Mouse (Mus musculus): ENCODE measurements around the gene Khnyn. TPM values are rescaled to one million over a fixed set of nuclear protein-coding genes. Genes with fewer than 3 reads are reported as not detected.
A peak's percentile ranks its signal among the peaks of the same experiment; 100 is the strongest.

The Khnyn gene
- polyA plus RNA-seq, 1 experiment from 2014 or later: 11.1 TPM

DNA sequence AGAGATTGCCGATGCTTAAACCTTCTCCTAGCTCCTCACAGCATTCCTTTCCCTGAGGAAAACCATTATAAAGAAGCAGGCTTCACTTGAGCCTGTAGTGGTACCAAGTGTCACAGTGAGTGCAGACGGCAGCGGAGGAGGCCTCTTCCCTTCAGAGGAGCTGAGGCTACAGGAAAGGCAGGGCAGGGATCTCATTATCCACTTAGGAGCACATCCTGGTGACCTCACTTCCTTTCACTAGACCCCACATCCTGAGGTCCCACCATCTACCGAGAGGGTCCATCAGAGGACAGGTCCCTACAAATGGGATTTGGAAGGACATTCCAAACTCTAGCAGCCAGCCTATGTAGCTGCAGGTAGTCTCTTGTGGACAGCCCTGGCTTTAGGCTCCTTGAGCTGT is 27.2 kb upstream of the Khnyn start:
- Histone ChIP-seq H3K4me1 (replicated peaks) (peaks cover 75% of the 10 kb centered on the region), H3K36me3 (0 out of 2 replicates have a peak, but pooled peaks cover 3% of the 10 kb centered on the region), H3K27ac (no peak overlapping the region; the same call in 1 of the 2 replicates), H3K4me3 (replicated peaks) (0 out of 2 replicates have a peak overlapping the region, but pooled peaks have one; percentile 2), H3K9me3 (no peaks in the 10 kb centered on the region), H3K27me3 (no peaks in the 10 kb centered on the region), H3K4me2 (replicated peaks) (peak overlapping the region; percentile 23), H3K9ac (replicated peaks) (peak overlapping the region; percentile 28; the same call in 1 of the 2 replicates)
- WGBS: 79% methylated on average over 4 of the region's 4 CpGs
- no peak for ATAC-seq

GRCm38 (mm10) chr14:55862186-55862585 is 22.6 kb upstream of the Khnyn start:
- WGBS: 72% methylated on average over 6 of the region's 6 CpGs
- peaks cover 43% of the 10 kb centered on the region for H3K4me1 ChIP-seq (replicated peaks)
- H3K4me2 ChIP-seq (replicated peaks): no peak overlapping the region
- ATAC-seq: no peak; the same call in 1 of the 2 replicates
- H3K9me3 ChIP-seq: no peaks in the 10 kb centered on the region
- no peak overlapping the region for H3K9ac ChIP-seq (replicated peaks)
- H3K27ac ChIP-seq: no peak overlapping the region; the same call in 1 of the 2 replicates
- peaks cover 42% of the 10 kb centered on the region for H3K36me3 ChIP-seq
- H3K27me3 ChIP-seq: no peaks in the 10 kb centered on the region
- H3K4me3 ChIP-seq (replicated peaks): no peak overlapping the region

- 95% methylated on average over 10 of the region's 10 CpGs for WGBS
- no peak overlapping the region for H3K4me2 ChIP-seq (replicated peaks)
- no peak for ATAC-seq
Observed at GRCm38 (mm10) chr14:55862970-55863369, 21.8 kb upstream of the Khnyn start.

GRCm38 (mm10) chr14:55863773-55864172 is 21.0 kb upstream of the Khnyn start:
- Histone ChIP-seq H3K4me2 (replicated peaks) (no peak overlapping the region), H3K27me3 (no peaks in the 10 kb centered on the region), H3K9ac (replicated peaks) (no peak overlapping the region), H3K36me3 (peaks cover 53% of the 10 kb centered on the region), H3K4me3 (replicated peaks) (no peak overlapping the region), H3K9me3 (no peaks in the 10 kb centered on the region), H3K27ac (no peak overlapping the region), H3K4me1 (replicated peaks) (peaks cover 32% of the 10 kb centered on the region)
- 30% methylated on average over 7 of the region's 7 CpGs for WGBS
- ATAC-seq: peak; percentile 31; the same call in 1 of the 2 replicates

More at GRCm38 (mm10) chr14:55862970-55863369, 21.8 kb upstream of the Khnyn start:
- Histone ChIP-seq H3K4me3 (replicated peaks) (no peak overlapping the region), H3K4me1 (replicated peaks) (peaks cover 40% of the 10 kb centered on the region), H3K9me3 (no peaks in the 10 kb centered on the region), H3K36me3 (peaks cover 45% of the 10 kb centered on the region), H3K9ac (replicated peaks) (0 out of 2 replicates have a peak overlapping the region, but pooled peaks have one; percentile 11), H3K27ac (no peak overlapping the region), H3K27me3 (no peaks in the 10 kb centered on the region)

DNA sequence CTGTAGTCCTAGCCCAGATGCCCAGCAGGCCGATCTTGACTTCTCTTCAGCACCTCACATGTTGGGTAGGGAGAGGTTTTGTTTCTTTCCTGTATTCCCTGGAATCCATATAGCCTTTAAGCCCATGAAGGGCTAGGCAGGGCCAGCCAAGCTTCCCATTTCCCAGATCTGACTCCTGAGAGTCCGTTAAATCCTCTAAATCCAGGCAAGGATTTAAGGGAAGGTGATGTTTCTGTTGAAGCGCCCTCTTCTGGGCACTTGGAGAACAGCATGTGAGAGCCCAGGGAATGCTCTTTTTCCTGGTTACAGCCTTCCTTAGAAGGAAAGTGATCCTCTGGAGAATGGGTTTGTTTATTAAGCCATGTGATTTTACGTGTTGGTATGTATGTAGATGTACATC is 17.8 kb upstream of the Khnyn start:
- Histone ChIP-seq H3K9ac (replicated peaks) (no peak overlapping the region), H3K27ac (no peak overlapping the region), H3K4me2 (replicated peaks) (no peak overlapping the region), H3K27me3 (no peaks in the 10 kb centered on the region), H3K4me3 (replicated peaks) (no peak overlapping the region), H3K9me3 (no peaks in the 10 kb centered on the region), H3K4me1 (replicated peaks) (peaks cover 17% of the 10 kb centered on the region), H3K36me3 (peaks cover 85% of the 10 kb centered on the region)
- no peak for ATAC-seq
- WGBS: 37% methylated on average over 4 of the region's 4 CpGs

- H3K4me2 ChIP-seq (replicated peaks): no peak overlapping the region
- H3K4me3 ChIP-seq (replicated peaks): no peak overlapping the region
- peaks cover 13% of the 10 kb centered on the region for H3K4me1 ChIP-seq (replicated peaks)
- peaks cover 92% of the 10 kb centered on the region for H3K36me3 ChIP-seq
- no peaks in the 10 kb centered on the region for H3K27me3 ChIP-seq
- no peak overlapping the region for H3K9ac ChIP-seq (replicated peaks)
- WGBS: 85% methylated on average over 14 of the region's 14 CpGs
- no peak for ATAC-seq
- no peak overlapping the region for H3K27ac ChIP-seq
- no peaks in the 10 kb centered on the region for H3K9me3 ChIP-seq
Observed at GRCm38 (mm10) chr14:55868230-55869026, 16.3 kb upstream of the Khnyn start.

GRCm38 (mm10) chr14:55869538-55869937 is 15.2 kb upstream of the Khnyn start:
- Histone ChIP-seq H3K4me1 (replicated peaks) (peaks cover 15% of the 10 kb centered on the region), H3K9me3 (no peaks in the 10 kb centered on the region), H3K36me3 (peaks cover 83% of the 10 kb centered on the region), H3K9ac (replicated peaks) (no peak overlapping the region), H3K27ac (no peak overlapping the region), H3K4me2 (replicated peaks) (no peak overlapping the region), H3K4me3 (replicated peaks) (no peak overlapping the region), H3K27me3 (no peaks in the 10 kb centered on the region)
- ATAC-seq: no peak
- 97% methylated on average over 6 of the region's 6 CpGs for WGBS

DNA sequence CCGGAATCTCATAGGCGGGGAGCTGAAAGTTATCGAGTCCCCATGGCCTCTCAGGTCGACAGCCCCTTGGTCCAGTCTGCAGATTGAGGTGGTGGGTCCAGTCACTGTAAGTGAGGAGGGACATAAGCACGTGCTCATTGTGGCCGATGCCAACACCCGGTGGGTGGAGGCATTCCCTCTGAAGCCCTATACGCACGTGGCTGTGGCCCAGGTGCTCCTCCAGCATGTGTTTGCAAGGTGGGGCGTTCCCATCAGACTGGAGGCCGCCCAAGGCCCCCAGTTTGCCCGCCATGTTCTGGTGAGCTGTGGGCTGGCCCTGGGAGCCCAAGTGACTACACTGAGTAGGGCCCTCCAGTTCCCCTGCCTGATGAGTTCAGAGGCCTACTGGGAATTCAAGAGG is 12.7 kb upstream of the Khnyn start:
- Histone ChIP-seq H3K27ac (no peak overlapping the region), H3K9me3 (no peaks in the 10 kb centered on the region), H3K4me1 (replicated peaks) (peaks cover 15% of the 10 kb centered on the region), H3K4me3 (replicated peaks) (no peak overlapping the region), H3K4me2 (replicated peaks) (no peak overlapping the region), H3K9ac (replicated peaks) (no peak overlapping the region), H3K36me3 (peaks cover 58% of the 10 kb centered on the region), H3K27me3 (no peaks in the 10 kb centered on the region)
- ATAC-seq: no peak
- WGBS: 90% methylated on average over 11 of the region's 12 CpGs

- H3K4me2 ChIP-seq (replicated peaks): no peak overlapping the region
- no peaks in the 10 kb centered on the region for H3K27me3 ChIP-seq
- H3K9me3 ChIP-seq: no peaks in the 10 kb centered on the region
- no peak overlapping the region for H3K4me3 ChIP-seq (replicated peaks)
- peaks cover 15% of the 10 kb centered on the region for H3K4me1 ChIP-seq (replicated peaks)
- peak; percentile 31; the same call in 1 of the 2 replicates for ATAC-seq
- H3K36me3 ChIP-seq: peaks cover 58% of the 10 kb centered on the region
- 88% methylated on average over 17 of the region's 17 CpGs for WGBS
- no peak overlapping the region for H3K27ac ChIP-seq
- H3K9ac ChIP-seq (replicated peaks): 0 out of 2 replicates have a peak overlapping the region, but pooled peaks have one; percentile 19
Observed at GRCm38 (mm10) chr14:55872551-55872950, 12.2 kb upstream of the Khnyn start.

DNA sequence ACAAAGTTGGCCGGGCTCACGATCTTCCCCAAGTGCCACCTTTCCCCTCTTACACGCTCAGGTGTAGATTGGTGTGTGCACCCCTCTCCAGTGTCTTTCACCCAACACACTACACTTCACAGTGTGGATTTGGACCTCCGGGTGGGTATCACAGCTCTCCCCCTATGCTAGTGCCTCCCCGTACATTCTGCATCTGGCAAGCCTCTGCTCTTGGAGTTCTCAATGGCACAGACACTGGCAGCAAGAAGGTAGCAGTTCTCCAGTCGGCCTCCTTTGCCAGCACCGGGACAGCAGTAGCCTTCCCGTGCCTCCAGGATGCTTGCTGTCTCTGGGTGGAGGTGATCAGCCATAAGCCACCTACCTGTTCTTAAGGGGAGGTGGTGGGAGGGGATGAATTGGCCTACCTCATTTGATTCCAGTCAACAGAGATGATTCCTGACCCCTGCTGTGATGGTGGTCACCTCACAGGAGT is 11.5 kb upstream of the Khnyn start:
- 89% methylated on average over 8 of the region's 8 CpGs for WGBS
- Histone ChIP-seq H3K27me3 (no peaks in the 10 kb centered on the region), H3K36me3 (peaks cover 51% of the 10 kb centered on the region), H3K4me1 (replicated peaks) (peaks cover 11% of the 10 kb centered on the region), H3K27ac (peak overlapping the region; percentile 45), H3K4me2 (replicated peaks) (peak overlapping the region; percentile 25; the same call in 1 of the 2 replicates), H3K4me3 (replicated peaks) (no peak overlapping the region), H3K9ac (replicated peaks) (peak overlapping the region; percentile 47; the same call in 1 of the 2 replicates), H3K9me3 (no peaks in the 10 kb centered on the region)
- ATAC-seq: peak; percentile 44; the same call in 1 of the 2 replicates

DNA sequence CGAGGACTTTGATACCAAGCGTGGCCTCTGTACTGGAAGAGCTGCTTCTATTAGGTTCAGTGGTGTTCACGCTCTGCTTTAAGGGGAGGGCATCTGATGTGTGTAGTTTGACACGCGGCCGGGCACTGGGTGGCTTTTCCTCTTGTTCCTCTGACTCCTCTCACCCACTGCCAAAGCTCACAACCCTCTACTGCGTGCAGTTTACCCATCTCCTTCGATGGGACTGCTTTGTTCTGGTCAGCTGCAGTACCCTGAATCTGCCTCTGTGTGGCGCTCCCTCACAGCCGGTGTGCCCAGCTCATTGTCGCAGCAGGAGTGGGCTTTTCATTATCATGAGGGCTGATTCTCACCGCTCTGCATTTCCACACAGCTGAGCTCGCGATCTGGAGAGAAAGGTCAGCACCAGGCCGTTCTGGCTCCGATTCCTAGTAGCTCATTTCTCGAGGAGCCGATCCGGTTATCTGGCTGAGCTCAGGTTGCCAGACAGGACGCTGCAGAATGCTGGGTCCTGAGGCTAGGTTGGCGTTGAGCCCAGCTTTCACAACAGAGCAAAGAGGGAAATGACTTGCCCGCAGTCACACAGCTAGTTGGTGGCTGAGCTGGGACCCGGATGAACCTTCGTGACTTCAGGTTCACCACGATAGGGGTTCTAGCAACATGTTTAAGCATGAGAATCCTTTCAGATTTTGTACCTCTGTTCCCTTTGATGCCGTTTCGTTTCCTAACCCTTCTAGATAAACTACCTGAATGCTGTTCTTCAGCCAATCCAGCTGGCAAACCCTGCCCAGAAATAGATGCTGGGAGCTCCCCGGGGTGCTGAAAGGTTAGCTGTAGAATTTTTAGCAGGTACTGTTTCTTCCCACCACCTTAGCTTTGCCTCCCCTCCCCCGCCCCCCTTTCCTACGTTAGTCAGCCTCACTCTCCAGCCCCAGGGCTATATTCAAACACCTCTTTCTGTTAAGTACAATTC is 10.7 kb upstream of the Khnyn start:
- Histone ChIP-seq H3K27me3 (no peaks in the 10 kb centered on the region), H3K4me3 (replicated peaks) (peak overlapping the region; percentile 17), H3K27ac (peak overlapping the region; percentile 45), H3K4me1 (replicated peaks) (peaks cover 11% of the 10 kb centered on the region), H3K4me2 (replicated peaks) (peak overlapping the region; percentile 25), H3K9me3 (no peaks in the 10 kb centered on the region), H3K36me3 (peaks cover 44% of the 10 kb centered on the region), H3K9ac (replicated peaks) (peak overlapping the region; percentile 47; the same call in 1 of the 2 replicates)
- 15% methylated on average over 30 of the region's 30 CpGs for WGBS
- ATAC-seq: peak; percentile 77
